Mouse (Mus musculus): ENCODE results near the gene Wdsub1. TPM values are rescaled to one million over a fixed set of nuclear protein-coding genes. Genes with fewer than 3 reads are reported as not detected.

Gene Wdsub1
- 18.9 and 20.4 TPM in 2 replicates for polyA plus RNA-seq (2015; fragmentation: Nextera tagmentation; extraction: Ambion mirVana)

DNA sequence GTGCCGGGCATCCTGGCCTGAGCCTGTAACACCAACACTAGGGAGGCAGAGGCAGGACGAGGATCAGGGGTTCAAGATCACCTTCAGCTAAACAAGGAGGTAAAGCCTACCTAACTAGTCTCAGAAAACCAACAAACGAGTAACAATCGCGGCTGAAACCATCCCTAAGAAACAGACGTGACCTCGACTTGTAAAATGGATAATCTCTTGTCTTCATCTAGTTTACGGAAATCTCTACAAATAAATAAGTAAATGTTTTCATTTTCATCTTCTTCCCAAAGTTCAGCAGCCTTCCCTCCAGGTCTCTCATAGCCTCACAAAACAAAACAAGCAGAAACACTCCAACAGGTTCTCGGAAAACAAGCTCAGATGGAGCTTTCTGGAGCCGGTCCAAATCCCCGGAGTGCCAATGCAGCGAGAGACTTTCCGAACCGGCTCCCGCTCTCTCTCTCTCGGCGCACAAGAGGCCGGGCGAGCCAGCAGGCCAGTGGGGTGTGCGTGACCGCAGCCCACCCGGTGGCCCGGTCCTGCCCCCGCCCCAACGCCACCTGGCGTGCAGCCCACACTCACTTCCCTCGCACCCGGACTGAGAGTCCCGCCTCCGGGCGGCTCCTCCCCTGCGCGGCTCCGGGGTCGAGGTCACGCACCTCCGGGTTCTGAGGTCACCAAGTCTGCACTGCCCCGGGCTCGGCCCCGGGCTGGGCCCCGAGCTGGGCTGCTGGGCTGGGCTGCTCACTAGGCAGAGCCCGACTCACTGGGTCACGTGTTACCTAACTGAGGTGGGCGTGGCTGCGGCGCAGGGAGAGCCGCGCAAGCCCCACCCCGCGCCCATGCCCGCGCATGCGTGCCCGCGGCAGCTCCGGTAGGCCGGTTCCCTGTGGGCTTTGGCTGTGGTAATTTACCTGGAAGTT lies at the start of gene Wdsub1:
Wdsub1 (minus strand) TSS at position 761 of the 911 bp plus-strand sequence.
- ATAC-seq = peak; percentile 97
- WGBS = 5% methylated on average over 57 of the region's 57 CpGs
- no peaks in the 10 kb centered on the region for H3K4me1 ChIP-seq (ENCODE audit: control insufficient read depth, insufficient read depth, low read depth, low read length)

GRCm38 (mm10) chr2:59913610-59914009 lies 31.2 kb upstream of the Wdsub1 start:
- H3K36me3 ChIP-seq (ENCODE audit: control insufficient read depth, insufficient read depth, low read length) = peaks cover 12% of the 10 kb centered on the region

More for the DNA sequence above, at the start of gene Wdsub1:
- peak within 1 kb of the TSS; percentile 83 for H3K4me3 ChIP-seq (ENCODE audit: low read length)
- no peaks in the 10 kb centered on the region for H3K27me3 ChIP-seq (replicated peaks; ENCODE audit: control insufficient read depth, insufficient read depth, low read length)
- H3K36me3 ChIP-seq (ENCODE audit: control insufficient read depth, insufficient read depth, low read length) = no peaks in the 10 kb centered on the region
- H3K9ac ChIP-seq (ENCODE audit: low read depth, low read length) = peak within 1 kb of the TSS; percentile 75
- H3K4me2 ChIP-seq (ENCODE audit: low read length) = peak within 1 kb of the TSS; percentile 72
- H3K27ac ChIP-seq (ENCODE audit: low read depth, low read length) = peak within 1 kb of the TSS; percentile 77
- H3K9me3 ChIP-seq (ENCODE audit: control insufficient read depth, low read length) = no peaks in the 10 kb centered on the region; the same call in 1 of the 2 replicates

GRCm38 (mm10) chr2:59908048-59908447 lies 25.7 kb upstream of the Wdsub1 start:
- Histone ChIP-seq H3K4me3 (ENCODE audit: low read length) (no peak overlapping the region), H3K36me3 (ENCODE audit: control insufficient read depth, insufficient read depth, low read length) (peaks cover 7% of the 10 kb centered on the region), H3K9ac (ENCODE audit: low read depth, low read length) (no peak overlapping the region), H3K27ac (ENCODE audit: low read depth, low read length) (no peak overlapping the region), H3K4me1 (ENCODE audit: control insufficient read depth, insufficient read depth, low read depth, low read length) (no peaks in the 10 kb centered on the region), H3K27me3 (replicated peaks; ENCODE audit: control insufficient read depth, insufficient read depth, low read length) (no peaks in the 10 kb centered on the region), H3K9me3 (ENCODE audit: control insufficient read depth, low read length) (no peaks in the 10 kb centered on the region), H3K4me2 (ENCODE audit: low read length) (no peak overlapping the region)
- ATAC-seq = no peak
- 87% methylated on average over 9 of the region's 9 CpGs for WGBS

More at GRCm38 (mm10) chr2:59913610-59914009, 31.2 kb upstream of the Wdsub1 start:
- Histone ChIP-seq H3K4me3 (ENCODE audit: low read length) (no peak overlapping the region), H3K9ac (ENCODE audit: low read depth, low read length) (no peak overlapping the region), H3K9me3 (ENCODE audit: control insufficient read depth, low read length) (no peaks in the 10 kb centered on the region), H3K27ac (ENCODE audit: low read depth, low read length) (no peak overlapping the region), H3K4me2 (ENCODE audit: low read length) (no peak overlapping the region), H3K4me1 (ENCODE audit: control insufficient read depth, insufficient read depth, low read depth, low read length) (no peaks in the 10 kb centered on the region), H3K27me3 (replicated peaks; ENCODE audit: control insufficient read depth, insufficient read depth, low read length) (no peaks in the 10 kb centered on the region)
- WGBS = 77% methylated on average over 11 of the region's 11 CpGs
- ATAC-seq = no peak

DNA sequence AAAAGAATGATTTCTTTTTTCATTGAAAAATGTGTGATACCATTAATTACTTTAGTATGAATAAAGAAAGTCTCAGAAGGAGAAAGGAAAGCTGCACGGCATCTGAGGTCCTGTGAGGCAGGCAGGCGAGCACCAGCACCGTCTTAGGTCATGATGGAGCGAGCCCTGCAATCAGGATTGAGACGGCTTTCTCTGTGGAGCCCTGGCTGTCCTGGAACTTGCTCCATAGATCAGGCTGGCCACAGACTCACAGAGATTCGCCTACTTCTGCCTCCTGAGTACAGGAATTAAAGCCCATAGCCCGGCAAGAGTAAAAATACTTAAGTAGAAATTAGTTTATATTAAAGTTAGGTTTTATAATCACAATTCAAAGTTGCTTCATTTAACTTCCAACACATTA lies 21.6 kb upstream of the Wdsub1 start:
- ATAC-seq = no peak
- Histone ChIP-seq H3K4me3 (ENCODE audit: low read length) (no peak overlapping the region), H3K9ac (ENCODE audit: low read depth, low read length) (no peak overlapping the region), H3K9me3 (ENCODE audit: control insufficient read depth, low read length) (no peaks in the 10 kb centered on the region), H3K27ac (ENCODE audit: low read depth, low read length) (no peak overlapping the region), H3K36me3 (ENCODE audit: control insufficient read depth, insufficient read depth, low read length) (peaks cover 19% of the 10 kb centered on the region), H3K4me2 (ENCODE audit: low read length) (no peak overlapping the region), H3K27me3 (replicated peaks; ENCODE audit: control insufficient read depth, insufficient read depth, low read length) (no peaks in the 10 kb centered on the region), H3K4me1 (ENCODE audit: control insufficient read depth, insufficient read depth, low read depth, low read length) (no peaks in the 10 kb centered on the region)
- WGBS = 83% methylated on average over 7 of the region's 7 CpGs

- Histone ChIP-seq H3K27ac (ENCODE audit: low read depth, low read length) (no peak overlapping the region), H3K4me3 (ENCODE audit: low read length) (no peak overlapping the region), H3K4me2 (ENCODE audit: low read length) (no peak overlapping the region), H3K36me3 (ENCODE audit: control insufficient read depth, insufficient read depth, low read length) (peaks cover 16% of the 10 kb centered on the region), H3K4me1 (ENCODE audit: control insufficient read depth, insufficient read depth, low read depth, low read length) (no peaks in the 10 kb centered on the region), H3K27me3 (replicated peaks; ENCODE audit: control insufficient read depth, insufficient read depth, low read length) (no peaks in the 10 kb centered on the region), H3K9ac (ENCODE audit: low read depth, low read length) (no peak overlapping the region), H3K9me3 (ENCODE audit: control insufficient read depth, low read length) (no peaks in the 10 kb centered on the region)
- no peak for ATAC-seq
- WGBS = 85% methylated on average over 4 of the region's 4 CpGs
These were observed 16.3 kb upstream of the Wdsub1 start for GRCm38 (mm10) chr2:59898666-59899065.

DNA sequence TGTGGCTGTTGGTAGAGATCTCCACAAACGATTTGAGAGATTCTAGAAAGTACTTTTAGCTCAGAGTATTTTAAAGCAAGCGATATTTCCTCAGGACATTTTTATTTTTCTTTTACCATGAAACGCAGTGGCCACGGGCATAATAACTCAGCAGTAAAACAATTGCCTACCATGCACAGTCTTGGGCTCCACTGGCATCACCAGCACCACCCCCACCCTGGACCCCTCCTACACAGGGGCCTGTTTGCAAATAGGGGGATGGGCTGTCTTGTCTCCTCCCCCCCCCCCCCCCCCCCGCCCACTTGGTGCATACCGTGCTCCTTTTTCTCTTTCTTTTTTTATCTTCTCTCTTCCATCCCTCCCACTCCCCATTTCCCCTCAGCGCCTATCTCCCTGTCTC lies 15.7 kb upstream of the Wdsub1 start:
- WGBS = 80% methylated on average over 6 of the region's 7 CpGs
- Histone ChIP-seq H3K27me3 (replicated peaks; ENCODE audit: control insufficient read depth, insufficient read depth, low read length) (no peaks in the 10 kb centered on the region), H3K4me3 (ENCODE audit: low read length) (no peak overlapping the region), H3K36me3 (ENCODE audit: control insufficient read depth, insufficient read depth, low read length) (peaks cover 16% of the 10 kb centered on the region), H3K4me2 (ENCODE audit: low read length) (no peak overlapping the region), H3K4me1 (ENCODE audit: control insufficient read depth, insufficient read depth, low read depth, low read length) (no peaks in the 10 kb centered on the region), H3K27ac (ENCODE audit: low read depth, low read length) (no peak overlapping the region), H3K9ac (ENCODE audit: low read depth, low read length) (no peak overlapping the region), H3K9me3 (ENCODE audit: control insufficient read depth, low read length) (no peaks in the 10 kb centered on the region)
- ATAC-seq = no peak

- ATAC-seq = no peak
- Histone ChIP-seq H3K4me1 (ENCODE audit: control insufficient read depth, insufficient read depth, low read depth, low read length) (no peaks in the 10 kb centered on the region), H3K9ac (ENCODE audit: low read depth, low read length) (no peak overlapping the region), H3K9me3 (ENCODE audit: control insufficient read depth, low read length) (no peaks in the 10 kb centered on the region), H3K27me3 (replicated peaks; ENCODE audit: control insufficient read depth, insufficient read depth, low read length) (no peaks in the 10 kb centered on the region), H3K4me2 (ENCODE audit: low read length) (no peak overlapping the region), H3K4me3 (ENCODE audit: low read length) (no peak overlapping the region), H3K36me3 (ENCODE audit: control insufficient read depth, insufficient read depth, low read length) (peaks cover 20% of the 10 kb centered on the region), H3K27ac (ENCODE audit: low read depth, low read length) (no peak overlapping the region)
- 82% methylated on average over 8 of the region's 8 CpGs for WGBS
These were observed 14.4 kb upstream of the Wdsub1 start for GRCm38 (mm10) chr2:59896837-59897236.

GRCm38 (mm10) chr2:59896400-59896799 lies 14.0 kb upstream of the Wdsub1 start:
- no peak for ATAC-seq
- Histone ChIP-seq H3K4me2 (ENCODE audit: low read length) (no peak overlapping the region), H3K9me3 (ENCODE audit: control insufficient read depth, low read length) (no peaks in the 10 kb centered on the region), H3K27ac (ENCODE audit: low read depth, low read length) (no peak overlapping the region), H3K4me1 (ENCODE audit: control insufficient read depth, insufficient read depth, low read depth, low read length) (no peaks in the 10 kb centered on the region), H3K27me3 (replicated peaks; ENCODE audit: control insufficient read depth, insufficient read depth, low read length) (no peaks in the 10 kb centered on the region), H3K4me3 (ENCODE audit: low read length) (no peak overlapping the region), H3K9ac (ENCODE audit: low read depth, low read length) (no peak overlapping the region), H3K36me3 (ENCODE audit: control insufficient read depth, insufficient read depth, low read length) (peaks cover 18% of the 10 kb centered on the region)
- WGBS = 78% methylated on average over 7 of the region's 7 CpGs

GRCm38 (mm10) chr2:59889699-59890098 lies 7.3 kb upstream of the Wdsub1 start:
- H3K9ac ChIP-seq (ENCODE audit: low read depth, low read length) = no peak overlapping the region
- 0 out of 2 replicates have a peak, but pooled peaks cover 4% of the 10 kb centered on the region for H3K36me3 ChIP-seq (ENCODE audit: control insufficient read depth, insufficient read depth, low read length)
- no peak overlapping the region for H3K27ac ChIP-seq (ENCODE audit: low read depth, low read length)
- no peaks in the 10 kb centered on the region for H3K4me1 ChIP-seq (ENCODE audit: control insufficient read depth, insufficient read depth, low read depth, low read length)
- 83% methylated on average over 6 of the region's 6 CpGs for WGBS
- H3K27me3 ChIP-seq (replicated peaks; ENCODE audit: control insufficient read depth, insufficient read depth, low read length) = no peaks in the 10 kb centered on the region
- H3K4me2 ChIP-seq (ENCODE audit: low read length) = no peak overlapping the region
- no peaks in the 10 kb centered on the region for H3K9me3 ChIP-seq (ENCODE audit: control insufficient read depth, low read length)
- H3K4me3 ChIP-seq (ENCODE audit: low read length) = no peak overlapping the region
- ATAC-seq = no peak
